Mouse (Mus musculus) forebrain, postnatal 0 days (tissue): ENCODE measurements at regions not wholly inside any gene's neighbourhood (a gene's known extent, or its start where the extent isn't known, plus 50 kb on each side); places are given as distances from the start of the nearest gene placed in this dataset.

Experiments
- ATAC-seq: fragments of 200-750 bp; cut with Nextera tagmentation; 2 replicates; pipeline ENCODE4 v1.8.0; 2017; ENCODE audit warnings: mild to moderate bottlenecking, moderate library complexity
- DNase-seq: peaks from one replicate; pipeline ENCODE4 v3.0.0-alpha.2; 2015
- H3K27ac ChIP-seq: fragments of 300-500 bp; sonication (generic); 2 replicates; pipeline ENCODE4 v1.5.1; 2014; ENCODE audit warnings: low read depth, mild to moderate bottlenecking, antibody characterized with exemption, low read length, moderate library complexity, mixed read lengths
- H3K27me3 ChIP-seq: fragments of 300-500 bp; sonication (generic); 2 replicates; pipeline ENCODE4 v1.6.1; 2014; ENCODE audit warnings: mild to moderate bottlenecking, low read length, mixed read lengths; ENCODE audit not compliant: insufficient read depth
- H3K36me3 ChIP-seq: fragments of 300-500 bp; sonication (generic); 2 replicates; pipeline ENCODE4 v1.6.1; 2014; ENCODE audit warnings: mild to moderate bottlenecking, moderate library complexity; ENCODE audit not compliant: insufficient read depth
- H3K4me1 ChIP-seq: fragments of 300-500 bp; sonication (generic); 2 replicates; pipeline ENCODE4 v1.6.1; 2014; ENCODE audit warnings: antibody characterized with exemption; ENCODE audit not compliant: insufficient read depth
- H3K4me2 ChIP-seq: fragments of 300-500 bp; sonication (generic); 2 replicates; pipeline ENCODE4 v1.6.1; 2014; ENCODE audit warnings: low read depth, mild to moderate bottlenecking, moderate library complexity
- H3K4me3 ChIP-seq: fragments of 300-500 bp; sonication (generic); 2 replicates; pipeline ENCODE4 v1.5.1; 2014; ENCODE audit warnings: low read depth, low read length, mixed read lengths
- H3K9ac ChIP-seq: fragments of 300-500 bp; sonication (generic); 2 replicates; pipeline ENCODE4 v1.6.1; 2014; ENCODE audit warnings: mild to moderate bottlenecking
- H3K9me3 ChIP-seq: fragments of 300-500 bp; sonication (generic); 2 replicates; pipeline ENCODE4 v1.6.1; 2016; ENCODE audit warnings: low read length
- CTCF ChIP-seq: sonication (generic); IDR thresholded peaks from 2 replicates; pipeline ENCODE4 v1.5.1; 2016; ENCODE audit warnings: antibody characterized with exemption, control low read depth, low read depth
- WGBS: fragments of 180-500 bp; shearing (Covaris S2); extraction: QIAGEN DNeasy Blood & Tissue Kit; methylation state at CpG from one replicate; pipeline ENCODE4 v1.1.7; 2014; 5-methylcytosine and 5-hydroxymethylcytosine counted together

DNA sequence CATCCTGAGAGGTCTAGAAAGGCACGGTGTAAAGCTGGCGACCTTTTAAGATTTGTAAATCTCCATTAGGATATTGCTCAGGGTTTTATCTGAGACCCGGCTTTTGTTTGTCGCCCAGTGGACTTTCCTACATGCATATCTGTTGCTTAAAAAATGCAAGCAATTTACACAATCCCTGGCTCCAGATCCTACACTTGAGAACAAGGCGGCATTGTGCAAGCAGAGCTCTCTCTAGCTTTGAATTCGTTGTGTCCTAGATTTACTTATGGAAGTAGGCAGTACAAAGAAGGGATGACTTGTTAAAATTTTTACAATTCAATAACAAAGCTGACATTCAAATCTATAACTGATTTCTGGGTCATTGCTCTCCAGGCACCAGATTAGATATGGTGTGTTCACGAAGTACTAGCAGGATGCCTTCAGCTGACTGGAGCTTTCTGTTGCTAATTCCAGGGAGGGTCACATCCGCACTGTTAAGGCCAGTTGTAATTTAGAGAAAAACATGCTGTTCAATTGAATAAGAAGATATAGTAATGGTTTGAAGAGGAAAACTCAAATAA lies 62.2 kb upstream of the Teddm2 start:
- no peak overlapping the region for H3K27ac ChIP-seq
- no peak for ATAC-seq
- H3K4me2 ChIP-seq = no peak overlapping the region
- WGBS = 39% methylated on average over 8 of the region's 8 CpGs
- no peaks in the 10 kb centered on the region for H3K9me3 ChIP-seq
- H3K27me3 ChIP-seq = no peaks in the 10 kb centered on the region
- no peaks in the 10 kb centered on the region for H3K36me3 ChIP-seq
- H3K4me1 ChIP-seq = no peaks in the 10 kb centered on the region
- TF ChIP-seq CTCF = no peak
- DNase-seq = no peak
- no peak overlapping the region for H3K4me3 ChIP-seq
- no peak overlapping the region for H3K9ac ChIP-seq

- Histone ChIP-seq H3K4me1 (no peaks in the 10 kb centered on the region), H3K9ac (no peak overlapping the region), H3K27ac (no peak overlapping the region), H3K4me2 (no peak overlapping the region), H3K27me3 (no peaks in the 10 kb centered on the region), H3K4me3 (no peak overlapping the region), H3K36me3 (no peaks in the 10 kb centered on the region), H3K9me3 (no peaks in the 10 kb centered on the region)
- no peak for DNase-seq
- TF ChIP-seq CTCF = no peak
- no peak for ATAC-seq
- 78% methylated on average over 9 of the region's 9 CpGs for WGBS
Observed at GRCm38 (mm10) chr1:153963744-153964342, 63.8 kb upstream of the Teddm2 start.

DNA sequence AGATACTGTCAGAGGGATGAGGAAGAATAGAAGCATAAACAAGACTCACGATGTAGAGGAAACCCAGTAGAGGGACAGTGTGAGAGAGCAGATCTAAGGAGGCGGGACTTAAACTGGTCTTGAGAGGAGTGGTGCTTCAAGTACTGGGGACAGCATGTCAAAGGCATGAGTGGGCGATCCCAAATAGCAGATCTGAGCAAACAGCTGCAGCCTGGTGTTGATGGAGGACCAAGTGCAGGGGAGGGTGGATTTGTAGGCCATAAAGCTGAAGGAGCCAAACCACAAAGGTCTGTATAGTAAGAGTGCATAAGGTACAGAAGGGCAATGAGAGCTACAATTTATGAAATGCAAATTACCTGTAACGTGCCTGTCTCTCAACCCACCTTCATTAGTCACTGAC lies 69.4 kb upstream of the Teddm2 start:
- Histone ChIP-seq H3K9ac (no peak overlapping the region), H3K36me3 (no peaks in the 10 kb centered on the region), H3K27ac (no peak overlapping the region), H3K4me1 (no peaks in the 10 kb centered on the region), H3K27me3 (no peaks in the 10 kb centered on the region), H3K9me3 (no peaks in the 10 kb centered on the region), H3K4me2 (no peak overlapping the region), H3K4me3 (no peak overlapping the region)
- DNase-seq = no peak
- WGBS = 81% methylated on average over 4 of the region's 4 CpGs
- no peak for ATAC-seq
- no peak for TF ChIP-seq CTCF

- TF ChIP-seq CTCF = no peak
- H3K27me3 ChIP-seq = no peaks in the 10 kb centered on the region
- H3K4me3 ChIP-seq = no peak overlapping the region
- no peaks in the 10 kb centered on the region for H3K4me1 ChIP-seq
- 41% methylated on average over 1 of the region's 1 CpGs for WGBS
- peak; percentile 46 for ATAC-seq
- H3K4me2 ChIP-seq = no peak overlapping the region
- H3K36me3 ChIP-seq = no peaks in the 10 kb centered on the region
- H3K9me3 ChIP-seq = no peaks in the 10 kb centered on the region
- no peak overlapping the region for H3K27ac ChIP-seq
- DNase-seq = peak; percentile 54
- H3K9ac ChIP-seq = no peak overlapping the region
Observed at GRCm38 (mm10) chr1:153974300-153974699, 74.3 kb upstream of the Teddm2 start.

DNA sequence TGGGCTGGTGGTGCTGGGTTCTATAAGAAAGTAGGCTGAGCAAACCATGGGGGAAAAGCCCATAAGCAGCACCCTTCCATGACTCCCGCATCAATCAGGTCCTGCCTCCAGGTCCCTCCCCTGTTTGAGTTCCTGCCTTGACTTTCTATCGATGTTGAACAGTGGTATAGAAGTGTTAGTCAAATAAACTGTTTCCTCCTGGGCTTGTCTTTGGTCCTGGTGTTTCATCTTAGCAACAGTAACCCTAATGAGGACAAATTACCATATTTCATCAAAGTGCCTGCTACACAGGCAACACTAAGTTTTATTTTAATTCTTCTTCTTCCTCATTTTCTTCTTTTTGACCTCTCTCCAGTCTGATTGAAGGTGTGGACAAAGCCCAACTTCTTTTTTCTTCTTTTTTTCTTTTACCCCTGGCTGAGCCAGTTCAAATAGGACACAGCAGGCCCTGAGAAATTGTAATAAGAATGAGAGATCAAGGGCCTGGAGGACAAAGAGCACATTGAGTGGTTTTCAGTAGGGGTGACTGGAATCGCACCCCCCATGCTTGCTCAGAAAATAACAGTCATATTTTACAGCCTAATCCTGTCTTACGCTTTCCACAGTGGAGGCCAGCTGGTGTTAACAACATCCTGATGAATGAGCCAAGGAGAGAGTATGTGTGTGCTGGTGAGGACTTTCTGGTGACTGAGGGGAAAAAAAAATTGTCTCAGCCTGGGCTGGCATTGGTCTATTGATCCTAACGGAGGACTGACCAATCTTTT lies 78.1 kb upstream of the Teddm2 start:
- 8% methylated on average over 5 of the region's 5 CpGs for WGBS
- DNase-seq (peak; percentile 45), ATAC-seq (peak; percentile 89)
- TF ChIP-seq CTCF = no peak
- Histone ChIP-seq H3K27ac (no peak overlapping the region), H3K9me3 (no peaks in the 10 kb centered on the region), H3K9ac (no peak overlapping the region), H3K4me3 (no peak overlapping the region), H3K27me3 (no peaks in the 10 kb centered on the region), H3K36me3 (no peaks in the 10 kb centered on the region), H3K4me2 (no peak overlapping the region), H3K4me1 (no peaks in the 10 kb centered on the region)

GRCm38 (mm10) chr1:153980886-153981285 lies 80.9 kb upstream of the Teddm2 start:
- no peak for DNase-seq
- WGBS = 67% methylated on average over 6 of the region's 6 CpGs

DNA sequence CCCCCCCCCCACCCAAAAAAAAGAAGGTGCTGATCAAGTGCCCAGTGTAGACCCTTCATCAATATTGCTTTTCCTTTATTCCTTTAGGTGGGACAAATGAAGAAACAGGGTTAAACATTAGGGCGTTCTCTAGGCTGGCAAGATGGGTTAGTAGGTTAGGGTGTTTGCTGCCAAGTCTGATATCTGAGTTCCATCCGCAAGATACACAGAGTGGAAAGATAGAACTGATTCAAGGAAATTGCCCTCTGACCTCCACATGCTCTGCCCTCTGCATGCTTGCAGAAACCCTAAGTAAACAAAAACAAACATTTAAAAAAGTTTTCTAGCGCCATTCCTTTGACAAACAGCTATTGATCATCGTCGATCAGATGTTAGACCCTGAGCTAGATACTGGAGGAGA lies 85.6 kb upstream of the Teddm2 start:
- Histone ChIP-seq H3K9ac (no peak overlapping the region), H3K27me3 (no peaks in the 10 kb centered on the region), H3K27ac (no peak overlapping the region), H3K4me2 (no peak overlapping the region), H3K36me3 (no peaks in the 10 kb centered on the region), H3K4me3 (no peak overlapping the region), H3K9me3 (no peaks in the 10 kb centered on the region), H3K4me1 (no peaks in the 10 kb centered on the region)
- ATAC-seq (no peak), DNase-seq (no peak)
- no peak for TF ChIP-seq CTCF
- 95% methylated on average over 5 of the region's 5 CpGs for WGBS

More at GRCm38 (mm10) chr1:153980886-153981285, 80.9 kb upstream of the Teddm2 start:
- H3K4me2 ChIP-seq = no peak overlapping the region
- H3K27ac ChIP-seq = no peak overlapping the region
- no peaks in the 10 kb centered on the region for H3K4me1 ChIP-seq
- no peak for TF ChIP-seq CTCF
- ATAC-seq = no peak
- no peak overlapping the region for H3K9ac ChIP-seq
- no peaks in the 10 kb centered on the region for H3K27me3 ChIP-seq
- H3K4me3 ChIP-seq = no peak overlapping the region
- H3K9me3 ChIP-seq = no peaks in the 10 kb centered on the region
- H3K36me3 ChIP-seq = no peaks in the 10 kb centered on the region
